Mouse (Mus musculus) ES-E14 (cell line): Measurements from ENCODE around the gene Cep170.

Experiments used
- CHD2 ChIP-seq: IDR thresholded peaks from 2 replicates; pipeline ENCODE4 v1.6.1; 2014; ENCODE audit warnings: mild to moderate bottlenecking, low read depth, low read length, inconsistent platforms
- ZC3H11A ChIP-seq: IDR thresholded peaks from 2 replicates; pipeline ENCODE4 v1.6.1; 2012; ENCODE audit warnings: low read depth, mild to moderate bottlenecking, inconsistent platforms, low read length, borderline replicate concordance

DNA sequence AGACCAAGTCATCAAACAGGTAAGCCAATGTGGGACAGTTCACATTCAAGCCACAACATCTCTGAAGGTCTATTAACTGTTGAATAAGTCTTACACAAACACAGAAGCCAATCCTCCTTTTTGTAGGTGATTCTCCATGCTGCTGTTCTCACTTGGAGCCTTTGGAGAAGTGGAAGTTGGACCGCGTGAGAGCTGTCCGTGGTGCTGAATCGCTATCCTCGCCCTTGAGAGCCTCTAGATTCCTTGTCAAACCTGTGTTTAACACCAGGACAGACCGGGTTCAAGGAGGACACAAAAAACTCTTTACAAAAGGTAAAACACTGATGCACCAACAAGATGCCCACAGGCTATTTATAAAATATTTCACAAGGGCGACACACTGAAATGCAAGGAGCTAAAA, 116.8 kb downstream of the Cep170 start:
- TF ChIP-seq ZC3H11A (no peak), CHD2 (no peak)
